Mouse (Mus musculus) embryonic fibroblast, embryonic 13.5 days (primary cell): ENCODE data around the gene Gm30191. TPM values are rescaled to one million over a fixed set of nuclear protein-coding genes. Genes with fewer than 3 reads are reported as not detected.

Experiments
- H3K27ac ChIP-seq: 2 replicates; pipeline ENCODE4 v1.5.1; 2012; ENCODE audit warnings: low read length, control low read depth, inconsistent platforms; ENCODE audit not compliant: insufficient read depth
- H3K4me1 ChIP-seq: 2 replicates; pipeline ENCODE4 v1.6.1; 2011; ENCODE audit warnings: low read length; ENCODE audit not compliant: control insufficient read depth, insufficient read depth
- H3K4me3 ChIP-seq: 2 replicates; pipeline ENCODE4 v1.5.1; 2011; ENCODE audit warnings: mild to moderate bottlenecking, control low read depth, low read length; ENCODE audit not compliant: insufficient read depth
- CTCF ChIP-seq: IDR thresholded peaks from 2 replicates; pipeline ENCODE4 v1.5.1; 2011; ENCODE audit warnings: mild to moderate bottlenecking, control low read depth, low read length, moderate library complexity, borderline replicate concordance; ENCODE audit not compliant: insufficient read depth
- POLR2A ChIP-seq: IDR thresholded peaks from 2 replicates; pipeline ENCODE4 v1.6.1; 2011; ENCODE audit warnings: low read depth, mild to moderate bottlenecking, control low read depth, low read length, moderate library complexity
- polyA plus RNA-seq: library from polyadenylated mRNA; stranded (reverse); fragments of >200 nt; gene quantifications from 2 replicates; pipeline ENCODE4 v1.2.4, GENCODE M21; 2011; ENCODE audit warnings: low read depth; ENCODE audit not compliant: missing spikeins, insufficient read length

Gm30191 gene
- polyA plus RNA-seq, 1 experiment: not detected

DNA sequence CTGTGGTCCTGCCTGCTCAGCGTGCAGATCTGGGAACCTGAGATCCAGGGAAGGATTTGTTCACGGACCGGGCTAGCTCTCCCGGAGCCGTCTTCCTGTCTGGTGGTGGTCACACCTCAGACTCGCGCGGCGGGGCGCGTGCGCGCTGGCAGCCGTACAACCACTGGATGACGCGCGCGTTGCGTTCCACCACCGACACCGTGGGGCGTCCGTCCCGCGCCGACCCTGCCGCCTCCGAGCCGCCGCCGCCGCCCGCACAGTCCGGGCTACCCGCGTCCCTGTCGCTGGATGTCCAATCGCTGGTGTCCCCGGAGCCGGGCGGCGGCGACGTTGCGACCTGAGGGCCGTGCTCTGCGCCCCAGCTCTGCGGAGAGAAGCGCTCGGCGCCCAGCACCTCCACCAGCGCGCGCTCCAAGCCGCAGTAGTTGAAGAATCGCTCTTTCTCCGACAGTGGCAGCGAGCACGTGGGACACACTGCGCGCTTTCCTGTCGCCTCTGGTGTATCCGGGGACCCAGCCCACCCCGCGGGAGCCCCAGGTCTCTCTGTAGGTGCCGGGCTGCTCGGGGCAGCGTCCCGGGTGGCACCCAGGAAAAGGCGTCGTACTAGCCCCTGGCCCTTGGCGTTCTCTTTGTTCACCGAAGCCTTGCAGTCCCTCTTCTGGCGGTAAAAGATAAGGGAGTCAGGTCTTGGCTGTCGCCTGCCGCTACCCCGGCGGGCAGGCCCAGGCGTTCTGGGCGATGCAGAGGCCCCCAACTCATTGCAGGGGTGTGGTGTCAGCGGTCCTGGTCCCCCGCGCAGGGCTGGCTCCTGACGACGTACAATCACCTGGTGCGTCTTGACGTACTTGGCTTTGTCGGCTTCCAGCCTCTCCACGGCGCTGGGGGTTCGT lies 4.8 kb downstream of the Gm30191 start:
- no peak overlapping the region for H3K27ac ChIP-seq
- no peaks in the 10 kb centered on the region; the same call in 1 of the 2 replicates for H3K4me1 ChIP-seq
- H3K4me3 ChIP-seq: peak overlapping the region; percentile 23
- TF ChIP-seq CTCF (no peak), POLR2A (no peak)

DNA sequence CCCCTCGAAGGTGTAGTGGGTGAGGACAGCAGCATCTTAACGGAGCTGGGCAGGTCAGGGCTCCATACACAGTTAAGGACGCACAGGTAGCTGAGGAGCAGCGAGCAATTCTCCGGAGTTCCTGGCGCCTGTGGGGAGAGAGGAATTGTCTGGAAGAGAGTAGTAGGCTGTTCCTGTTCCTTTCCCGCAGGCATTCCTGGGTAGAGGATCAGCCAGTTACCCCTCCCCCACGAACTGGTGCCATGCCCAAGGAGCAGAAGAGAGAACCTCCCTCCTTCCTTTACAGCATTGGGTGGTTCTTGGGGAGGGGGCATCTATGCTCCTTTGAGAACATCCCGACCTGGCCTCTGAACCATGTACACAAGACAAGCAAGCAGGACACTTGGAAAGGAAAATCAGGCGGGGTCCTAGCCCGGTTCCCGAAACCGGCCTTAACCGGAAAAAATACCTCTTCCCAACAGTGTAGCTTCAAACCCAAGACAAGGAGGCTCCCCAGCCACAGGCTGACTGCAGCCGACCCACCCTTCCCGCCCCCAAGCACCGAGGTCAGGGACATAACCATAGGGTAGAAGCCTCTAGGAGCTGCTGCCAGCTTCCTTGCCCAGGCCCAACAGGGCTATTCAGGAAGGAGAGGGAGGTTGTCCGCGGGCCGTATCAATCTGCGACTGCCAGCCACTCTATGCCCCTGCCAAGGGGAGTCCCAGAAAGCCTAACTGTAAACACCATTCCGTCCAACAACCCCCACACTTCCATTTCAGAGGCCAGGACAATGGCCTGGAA lies 5.6 kb downstream of the Gm30191 start:
- no peak overlapping the region for H3K4me3 ChIP-seq

GRCm38 (mm10) chr4:134252911-134253721 lies 6.4 kb downstream of the Gm30191 start:
- H3K4me3 ChIP-seq: no peak overlapping the region
- H3K27ac ChIP-seq: no peak overlapping the region
- no peak for TF ChIP-seq POLR2A
- TF ChIP-seq CTCF: no peak
- H3K4me1 ChIP-seq: no peaks in the 10 kb centered on the region; the same call in 1 of the 2 replicates

More for the DNA sequence above, 5.6 kb downstream of the Gm30191 start:
- H3K27ac ChIP-seq: no peak overlapping the region
- no peaks in the 10 kb centered on the region; the same call in 1 of the 2 replicates for H3K4me1 ChIP-seq
- TF ChIP-seq CTCF: no peak
- no peak for TF ChIP-seq POLR2A

- Histone ChIP-seq H3K4me3 (no peak within 1 kb of the TSS), H3K4me1 (no peaks in the 10 kb centered on the region; the same call in 1 of the 2 replicates), H3K27ac (no peak within 1 kb of the TSS)
- TF ChIP-seq POLR2A (no peak), CTCF (no peak)
These were observed 7.1 kb downstream of the Gm30191 start, which contains the start of gene Grrp1 for GRCm38 (mm10) chr4:134253722-134254324. Grrp1 (minus strand) TSS chr4:134254106.

DNA sequence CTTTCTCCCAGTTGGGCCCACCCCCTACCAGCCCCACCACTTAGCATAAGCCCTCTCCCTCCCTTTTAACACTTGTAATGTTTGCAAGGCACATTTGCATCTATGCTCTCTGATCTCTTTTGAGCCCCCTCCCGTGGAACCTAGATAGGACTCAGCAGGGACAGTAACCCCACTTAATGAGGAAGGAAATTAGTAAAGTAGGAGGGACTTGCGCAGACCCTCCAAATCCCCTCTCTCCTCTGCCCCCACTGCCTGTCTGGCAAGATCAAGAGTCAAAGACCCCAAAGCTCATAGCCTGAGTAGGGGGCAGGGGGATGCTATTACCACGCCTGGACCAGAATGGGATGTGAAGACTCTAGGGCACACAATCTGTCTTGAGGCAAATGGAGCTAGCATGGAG lies 8.1 kb downstream of the Gm30191 start:
- Histone ChIP-seq H3K4me3 (no peak overlapping the region), H3K27ac (no peak overlapping the region), H3K4me1 (no peaks in the 10 kb centered on the region; the same call in 1 of the 2 replicates)
- no peak for TF ChIP-seq POLR2A
- no peak for TF ChIP-seq CTCF

DNA sequence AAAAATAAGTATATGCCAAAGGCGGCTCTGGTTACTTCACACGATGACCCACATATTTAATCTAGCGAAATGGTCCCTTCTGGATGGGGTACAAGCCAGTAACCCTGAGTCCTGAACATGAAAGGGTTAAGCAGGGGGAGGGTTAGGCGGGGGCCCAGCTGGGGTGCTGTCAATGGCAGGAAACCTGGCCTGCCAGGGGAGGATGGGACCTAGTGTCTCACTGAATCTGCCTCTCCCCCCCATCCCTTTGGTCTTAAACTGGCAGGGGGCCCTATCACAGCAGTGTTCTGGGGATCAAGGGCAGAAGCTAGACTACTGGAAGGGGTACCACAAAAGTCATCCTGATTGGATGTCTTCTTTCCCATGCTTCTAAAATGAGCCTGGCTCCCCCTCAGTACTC lies 9.1 kb downstream of the Gm30191 start:
- Histone ChIP-seq H3K4me1 (no peaks in the 10 kb centered on the region; the same call in 1 of the 2 replicates), H3K4me3 (no peak overlapping the region), H3K27ac (no peak overlapping the region)
- TF ChIP-seq POLR2A: no peak
- no peak for TF ChIP-seq CTCF

DNA sequence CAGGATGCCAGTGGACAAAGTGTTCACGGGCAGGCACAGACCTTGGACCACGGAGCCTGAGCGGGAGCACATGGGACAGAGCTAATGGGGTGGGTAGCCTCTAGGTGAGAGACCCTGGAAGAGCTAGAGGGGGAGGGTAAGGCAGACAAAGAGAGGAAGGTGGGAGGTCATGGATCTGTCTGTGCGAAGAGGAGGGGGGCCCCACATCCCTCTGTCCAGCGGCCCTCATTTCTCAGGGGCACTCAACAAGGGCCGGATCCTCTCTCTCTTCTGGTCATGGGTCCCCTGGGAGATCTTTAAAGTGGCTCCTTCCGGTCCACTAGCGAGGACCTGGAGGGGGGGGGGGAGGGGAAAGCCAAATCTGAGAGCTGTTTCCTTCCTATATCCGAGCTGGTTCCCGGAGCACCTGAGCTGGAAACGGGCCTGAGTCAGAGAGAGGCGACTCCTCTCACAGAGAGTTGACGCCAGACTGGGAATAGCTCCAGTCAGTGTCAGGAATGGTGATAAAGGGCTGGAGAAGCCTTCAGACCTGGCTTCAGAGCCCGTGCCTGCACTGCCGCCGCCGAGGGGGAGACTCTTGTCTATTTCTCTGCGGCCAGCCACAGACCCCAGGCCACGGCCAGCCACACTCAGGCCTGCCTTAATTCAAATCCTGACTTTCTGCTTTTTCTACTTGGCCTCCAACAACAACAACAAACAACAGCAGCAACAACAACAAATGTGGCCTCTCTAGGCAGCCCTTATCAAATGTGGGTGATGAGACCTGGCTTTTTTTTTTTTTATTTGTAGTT lies 9.9 kb downstream of the Gm30191 start:
- no peak overlapping the region for H3K4me3 ChIP-seq
- no peaks in the 10 kb centered on the region for H3K4me1 ChIP-seq
- no peak overlapping the region for H3K27ac ChIP-seq
- TF ChIP-seq POLR2A (no peak), CTCF (no peak)

DNA sequence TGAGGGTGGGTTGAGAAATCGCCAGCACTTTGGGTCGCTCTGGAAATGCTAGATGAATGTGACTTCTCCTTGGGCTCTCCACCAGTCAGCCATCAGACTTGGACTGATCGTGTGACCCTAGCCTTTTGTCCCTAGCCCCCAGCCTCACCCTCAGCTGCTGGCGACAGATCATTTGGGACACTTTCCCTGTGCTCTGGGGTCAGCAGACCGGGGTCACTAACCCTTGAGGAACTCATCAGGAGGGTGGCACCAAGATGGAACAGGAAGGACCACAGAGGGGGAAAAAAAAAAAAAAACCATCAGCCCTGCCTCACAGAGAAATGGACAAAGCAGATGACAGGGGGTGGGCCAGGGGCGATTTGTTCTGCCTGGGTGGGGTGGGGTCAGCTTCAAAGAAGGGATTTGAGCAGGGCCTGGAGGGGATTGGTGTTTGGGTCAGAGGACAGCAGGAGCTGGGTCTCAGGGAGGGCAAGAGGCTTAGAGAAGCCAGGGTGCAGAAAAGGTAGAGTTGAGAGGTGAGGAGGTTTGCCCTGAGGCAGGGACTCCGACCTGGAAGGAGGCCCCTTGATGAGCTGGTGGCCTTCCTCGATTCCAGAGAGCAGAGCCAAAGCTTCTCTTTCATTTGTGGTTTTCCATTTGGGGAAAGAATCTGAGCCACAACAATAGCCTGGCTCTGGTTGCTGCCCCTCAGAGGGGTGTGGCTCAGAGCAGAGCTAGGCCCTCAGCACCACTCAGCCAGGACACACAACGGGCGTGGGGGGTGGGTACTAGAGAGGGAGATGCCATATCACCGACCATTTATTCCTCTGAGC lies 10.7 kb downstream of the Gm30191 start:
- Histone ChIP-seq H3K4me1 (no peaks in the 10 kb centered on the region), H3K27ac (no peak overlapping the region), H3K4me3 (no peak overlapping the region)

More for the DNA sequence above, 10.7 kb downstream of the Gm30191 start:
- TF ChIP-seq POLR2A: no peak
- no peak for TF ChIP-seq CTCF
